Mouse (Mus musculus) forebrain, embryonic 10.5 days (tissue): ENCODE results near the gene Trim10. TPM values are rescaled to one million over a fixed set of nuclear protein-coding genes. Genes with fewer than 3 reads are reported as not detected.

Experiments
- polyA plus RNA-seq: library from polyadenylated mRNA; unstranded; fragments of >200 nt; fragmentation: Nextera tagmentation; extraction: Ambion mirVana; gene quantifications from 2 replicates; pipeline ENCODE4 v1.2.1, GENCODE M21; 2016

Trim10 gene
- polyA plus RNA-seq, 1 experiment from 2014 or later, result 9.8 TPM

Other genes with a start within 250 kb of the Trim10 start
- not detected in 2 replicates for gene H2-M9, start 226.9 kb upstream of the Trim10 start, polyA plus RNA-seq
- gene H2-M1, start 197.4 kb upstream of the Trim10 start, polyA plus RNA-seq, result not detected in 2 replicates
- not detected in 2 replicates for gene H2-M10.5, start 96.7 kb upstream of the Trim10 start, polyA plus RNA-seq
- not detected in 2 replicates for gene H2-M10.6, start 57.4 kb upstream of the Trim10 start, polyA plus RNA-seq
- 42.8 and 44.3 TPM in 2 replicates for gene Trim26, start 32.4 kb upstream of the Trim10 start, polyA plus RNA-seq
- gene Trim15, start 2.4 kb upstream of the Trim10 start, polyA plus RNA-seq, result 0.20 and 0.27 TPM in 2 replicates
- not detected in 2 replicates for gene Trim40, start 20.5 kb downstream of the Trim10 start, polyA plus RNA-seq
- not detected in 2 replicates for gene Trim31, start 28.5 kb downstream of the Trim10 start, polyA plus RNA-seq
- gene Rnf39, start 73.3 kb downstream of the Trim10 start, polyA plus RNA-seq, result 0.26 and 0.31 TPM in 2 replicates
- 157 TPM in 2 replicates for gene Ppp1r11, start 82.2 kb downstream of the Trim10 start, polyA plus RNA-seq
- 89.0 and 98.1 TPM in 2 replicates for gene Znrd1, start 89.0 kb downstream of the Trim10 start, polyA plus RNA-seq
- 9.9 and 11.0 TPM in 2 replicates for gene Znrd1as, start 89.0 kb downstream of the Trim10 start, polyA plus RNA-seq
- gene 2410137M14Rik, start 111.7 kb downstream of the Trim10 start, polyA plus RNA-seq, result not detected in 2 replicates
- gene H2-M5, start 120.0 kb downstream of the Trim10 start, polyA plus RNA-seq, result 0.74 and 0.94 TPM in 2 replicates
- 78.5 and 81.0 TPM in 2 replicates for gene Zfp57, start 131.6 kb downstream of the Trim10 start, polyA plus RNA-seq
- 0.16 and 0.30 TPM in 2 replicates for gene Mog, start 153.8 kb downstream of the Trim10 start, polyA plus RNA-seq
- 8.0 and 8.4 TPM in 2 replicates for gene Gabbr1, start 176.4 kb downstream of the Trim10 start, polyA plus RNA-seq
- not detected in 2 replicates for gene Olfr90, start 218.9 kb downstream of the Trim10 start, polyA plus RNA-seq
- gene Olfr91, start 228.7 kb downstream of the Trim10 start, polyA plus RNA-seq, result 0.15 TPM in 1 of 2 replicates, not detected in the other